Mouse (Mus musculus) stomach, embryonic 15.5 days (tissue): Measurements from ENCODE around the gene Dclk3. TPM values are rescaled to one million over a fixed set of nuclear protein-coding genes. Genes with fewer than 3 reads are reported as not detected.
A peak's percentile ranks its signal among the peaks of the same experiment; 100 is the strongest.

Experiments
- ATAC-seq: fragments of 200-750 bp; cut with Nextera tagmentation; 2 replicates; pipeline ENCODE4 v1.8.0; 2017; ENCODE audit warnings: low read depth, moderate number of reproducible peaks, moderate TSS enrichment; ENCODE audit not compliant: insufficient read depth, low FRiP score
- H3K27ac ChIP-seq: fragments of 300-500 bp; sonication (generic); 2 replicates; pipeline ENCODE4 v1.5.1; 2015; ENCODE audit warnings: mild to moderate bottlenecking, inconsistent platforms
- H3K27me3 ChIP-seq: fragments of 300-500 bp; sonication (generic); replicated peaks from 2 replicates; pipeline ENCODE4 v1.6.1; 2015; ENCODE audit warnings: inconsistent platforms
- H3K36me3 ChIP-seq: fragments of 300-500 bp; sonication (generic); 2 replicates; pipeline ENCODE4 v1.6.1; 2015; ENCODE audit warnings: inconsistent platforms
- H3K4me1 ChIP-seq: fragments of 300-500 bp; sonication (generic); 2 replicates; pipeline ENCODE4 v1.6.1; 2015; ENCODE audit warnings: inconsistent platforms
- H3K4me2 ChIP-seq: fragments of 300-500 bp; sonication (generic); 2 replicates; pipeline ENCODE4 v1.6.1; 2015; ENCODE audit warnings: mild to moderate bottlenecking, inconsistent platforms
- H3K4me3 ChIP-seq: fragments of 300-500 bp; sonication (generic); replicated peaks from 2 replicates; pipeline ENCODE4 v1.5.1; 2015; ENCODE audit warnings: inconsistent platforms
- H3K9ac ChIP-seq: fragments of 300-500 bp; sonication (generic); 2 replicates; pipeline ENCODE4 v1.6.1; 2015; ENCODE audit warnings: inconsistent platforms
- H3K9me3 ChIP-seq: fragments of 300-500 bp; sonication (generic); 2 replicates; pipeline ENCODE4 v1.6.1; 2016; ENCODE audit warnings: inconsistent platforms
- WGBS: fragments of 180-500 bp; shearing (Covaris S2); methylation state at CpG from one replicate; pipeline ENCODE4 v1.1.7; 2015; 5-methylcytosine and 5-hydroxymethylcytosine counted together
- polyA plus RNA-seq: library from polyadenylated mRNA; unstranded; fragments of >200 nt; fragmentation: Nextera tagmentation; extraction: Ambion mirVana; gene quantifications from 2 replicates; pipeline ENCODE4 v1.2.1, GENCODE M21; 2015

The Dclk3 gene
- polyA plus RNA-seq, 1 experiment from 2014 or later = 0.71 TPM

DNA sequence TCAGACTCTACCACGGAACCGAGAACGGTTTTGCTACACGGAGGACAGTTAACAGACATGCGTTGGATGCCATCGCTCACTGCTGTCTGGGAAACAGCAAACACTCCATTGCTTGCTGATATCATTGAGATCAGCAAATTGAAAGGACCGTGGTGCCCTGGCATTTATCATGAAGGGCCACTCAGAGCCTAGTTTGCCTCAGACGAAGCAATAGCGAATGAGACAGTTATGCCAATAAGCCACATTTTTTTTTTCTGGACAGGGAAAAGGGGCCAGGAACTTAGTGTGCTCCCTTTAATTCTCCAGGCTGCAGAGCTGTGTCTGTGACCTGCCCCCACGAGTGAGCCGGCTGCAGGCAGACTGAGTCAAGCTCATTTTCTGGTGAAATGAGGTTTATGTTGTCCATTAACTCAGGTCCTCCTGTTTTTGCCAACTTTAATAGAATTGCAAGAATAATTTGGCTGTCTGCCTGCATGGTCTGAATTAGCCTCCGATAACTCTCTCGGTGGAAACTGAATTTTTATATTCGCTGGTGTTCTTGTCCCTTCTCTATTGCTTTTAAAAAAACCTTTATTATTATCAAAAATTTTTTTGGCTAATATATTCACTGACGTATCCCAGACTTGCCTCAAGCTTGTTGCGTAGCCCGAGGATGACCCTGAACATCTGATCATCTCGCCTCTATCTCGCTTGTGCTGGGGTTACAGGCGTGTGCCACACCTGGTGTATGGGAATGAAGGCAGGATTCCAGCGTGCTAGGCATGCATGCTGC is 35.0 kb downstream of the Dclk3 start:
- ATAC-seq = no peak
- H3K4me1 ChIP-seq = no peaks in the 10 kb centered on the region
- no peaks in the 10 kb centered on the region for H3K9me3 ChIP-seq
- H3K4me2 ChIP-seq = no peak overlapping the region
- H3K27ac ChIP-seq = no peak overlapping the region
- WGBS = 66% methylated on average over 21 of the region's 21 CpGs
- no peak overlapping the region for H3K9ac ChIP-seq
- no peaks in the 10 kb centered on the region for H3K27me3 ChIP-seq
- no peak overlapping the region for H3K4me3 ChIP-seq
- no peaks in the 10 kb centered on the region for H3K36me3 ChIP-seq

DNA sequence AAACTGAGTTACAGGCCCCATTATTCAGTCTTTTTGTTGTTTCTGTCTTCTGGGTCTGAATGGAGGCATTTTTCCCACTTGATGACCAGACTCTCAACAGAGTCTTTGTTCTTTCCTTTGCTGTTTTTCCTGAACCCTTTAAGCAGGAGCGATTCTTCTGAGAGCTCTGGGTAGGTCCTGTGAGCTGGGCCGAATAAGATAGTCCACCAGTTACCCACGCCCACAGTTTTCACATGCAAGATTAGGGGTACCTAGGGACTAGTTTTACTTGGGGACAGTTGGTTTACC is 35.5 kb downstream of the Dclk3 start:
- Histone ChIP-seq H3K4me2 (no peak overlapping the region), H3K36me3 (no peaks in the 10 kb centered on the region), H3K4me1 (no peaks in the 10 kb centered on the region), H3K27me3 (no peaks in the 10 kb centered on the region), H3K4me3 (no peak overlapping the region), H3K27ac (no peak overlapping the region), H3K9me3 (no peaks in the 10 kb centered on the region), H3K9ac (no peak overlapping the region)
- no peak for ATAC-seq
- WGBS = 79% methylated on average over 3 of the region's 3 CpGs

GRCm38 (mm10) chr9:111475281-111475680 is 36.4 kb downstream of the Dclk3 start:
- no peaks in the 10 kb centered on the region for H3K36me3 ChIP-seq
- no peak for ATAC-seq

DNA sequence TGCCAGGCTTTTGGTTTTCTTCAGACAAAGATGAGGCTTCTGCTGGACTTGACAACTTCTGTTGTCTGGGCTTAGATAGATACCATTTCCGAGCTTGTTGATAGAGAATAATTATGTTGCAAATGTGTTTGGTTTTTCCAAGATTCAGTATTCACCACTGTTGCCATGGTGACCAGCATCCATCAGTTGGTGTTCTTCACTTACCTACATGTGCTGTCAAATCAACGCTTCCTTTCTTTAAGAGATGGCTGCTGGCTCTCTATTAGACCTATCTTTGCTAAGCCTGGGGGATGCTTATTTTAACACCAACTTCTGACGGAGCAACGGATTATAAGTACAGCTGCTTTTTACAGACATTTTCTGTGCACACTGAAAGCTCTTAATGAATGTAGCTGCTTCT is 37.1 kb downstream of the Dclk3 start:
- H3K9ac ChIP-seq = no peak overlapping the region
- 74% methylated on average over 4 of the region's 4 CpGs for WGBS

More at GRCm38 (mm10) chr9:111475281-111475680, 36.4 kb downstream of the Dclk3 start:
- no peak overlapping the region for H3K27ac ChIP-seq
- H3K27me3 ChIP-seq = no peaks in the 10 kb centered on the region
- no peaks in the 10 kb centered on the region for H3K4me1 ChIP-seq
- 79% methylated on average over 3 of the region's 3 CpGs for WGBS
- no peak overlapping the region for H3K9ac ChIP-seq
- H3K9me3 ChIP-seq = no peaks in the 10 kb centered on the region
- no peak overlapping the region for H3K4me2 ChIP-seq
- no peak overlapping the region for H3K4me3 ChIP-seq

DNA sequence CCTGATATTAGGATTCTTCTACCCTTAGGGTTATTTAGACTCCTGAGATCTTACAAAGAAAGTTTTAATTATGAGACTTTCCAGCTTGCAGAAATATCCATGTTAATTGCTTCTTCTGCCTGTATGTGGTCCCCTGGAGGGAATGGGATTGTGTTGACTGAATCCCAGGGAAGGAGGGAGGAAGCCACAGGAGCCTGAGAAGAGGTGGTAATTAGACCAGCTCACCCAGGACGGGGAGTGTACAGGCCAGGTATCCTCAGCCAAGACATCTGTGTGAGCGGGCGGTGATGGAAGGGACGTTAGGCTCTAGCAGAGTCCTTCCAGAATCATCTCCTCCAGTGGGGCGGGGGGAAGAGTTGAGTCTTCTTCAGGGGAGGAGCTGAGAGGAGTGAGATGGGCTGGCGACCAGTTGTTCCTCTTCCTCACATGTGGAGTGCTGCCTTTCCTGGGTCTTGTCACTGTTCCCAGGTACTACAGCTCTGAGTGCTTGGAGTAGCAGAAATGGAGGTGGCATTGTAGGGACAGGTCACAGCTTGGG is 37.7 kb downstream of the Dclk3 start:
- Histone ChIP-seq H3K4me3 (no peak overlapping the region), H3K4me2 (no peak overlapping the region), H3K4me1 (no peaks in the 10 kb centered on the region), H3K27me3 (no peaks in the 10 kb centered on the region), H3K36me3 (no peaks in the 10 kb centered on the region), H3K27ac (no peak overlapping the region), H3K9me3 (no peaks in the 10 kb centered on the region), H3K9ac (no peak overlapping the region)
- ATAC-seq = no peak
- 81% methylated on average over 6 of the region's 6 CpGs for WGBS

More for the DNA sequence above, 37.1 kb downstream of the Dclk3 start:
- no peak overlapping the region for H3K27ac ChIP-seq
- H3K4me1 ChIP-seq = no peaks in the 10 kb centered on the region
- H3K9me3 ChIP-seq = no peaks in the 10 kb centered on the region
- ATAC-seq = no peak
- no peak overlapping the region for H3K4me2 ChIP-seq
- H3K27me3 ChIP-seq = no peaks in the 10 kb centered on the region
- H3K4me3 ChIP-seq = no peak overlapping the region
- no peaks in the 10 kb centered on the region for H3K36me3 ChIP-seq

DNA sequence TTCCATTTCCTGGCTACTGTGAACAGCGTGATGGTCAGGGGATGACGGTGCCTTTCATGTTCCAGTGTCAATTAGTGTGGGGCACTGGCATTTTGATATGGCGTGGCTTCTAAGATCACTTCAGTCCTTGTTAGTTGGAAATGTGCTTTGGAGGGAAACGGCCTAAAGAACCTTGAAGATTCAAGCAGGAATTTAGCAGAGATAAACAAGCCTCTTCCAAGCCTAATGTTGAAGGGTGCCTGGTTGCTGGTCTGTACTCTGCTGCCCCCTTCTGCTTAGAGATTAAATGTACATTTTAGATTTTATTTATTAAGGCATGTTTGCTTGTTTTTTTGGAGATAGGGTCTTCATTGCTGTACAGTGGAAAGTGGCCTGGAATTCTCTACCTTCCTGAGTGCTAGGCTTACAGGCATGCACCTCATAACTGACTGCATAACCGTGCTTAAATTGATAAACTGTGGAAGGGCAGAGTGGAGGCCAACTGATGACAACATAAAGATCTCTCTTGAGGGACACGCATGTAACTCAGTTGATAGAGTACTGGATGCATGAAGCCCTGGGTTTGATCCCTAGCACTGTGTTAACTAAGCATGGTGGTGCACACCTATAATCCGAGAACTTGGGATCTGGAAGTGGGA is 40.1 kb downstream of the Dclk3 start:
- Histone ChIP-seq H3K9ac (no peak overlapping the region), H3K36me3 (no peaks in the 10 kb centered on the region), H3K4me1 (no peaks in the 10 kb centered on the region), H3K4me2 (no peak overlapping the region), H3K4me3 (no peak overlapping the region), H3K27ac (no peak overlapping the region), H3K9me3 (no peaks in the 10 kb centered on the region), H3K27me3 (no peaks in the 10 kb centered on the region)
- 51% methylated on average over 7 of the region's 7 CpGs for WGBS
- no peak for ATAC-seq

DNA sequence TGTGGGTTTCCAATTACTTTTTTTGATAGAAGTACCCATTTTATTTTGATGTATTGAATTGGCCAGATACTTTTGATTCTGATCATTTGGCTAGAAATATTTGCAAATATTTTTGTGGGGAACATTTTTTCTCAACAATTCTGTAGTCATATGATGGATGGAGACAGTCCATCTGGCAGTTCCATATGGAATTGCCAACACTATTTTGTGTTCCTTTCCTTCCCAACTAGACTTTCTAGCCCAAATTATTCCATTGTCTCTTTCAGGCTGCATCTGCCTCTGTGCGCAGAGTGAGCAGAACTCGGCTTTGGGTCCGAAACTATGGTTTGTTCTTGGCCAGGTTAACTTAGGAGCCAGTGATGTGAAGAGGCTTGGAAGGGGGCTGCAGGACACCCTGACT is 42.1 kb downstream of the Dclk3 start:
- no peak for ATAC-seq
- no peak overlapping the region for H3K4me2 ChIP-seq
- no peak overlapping the region for H3K4me3 ChIP-seq
- no peak overlapping the region for H3K9ac ChIP-seq
- no peaks in the 10 kb centered on the region for H3K36me3 ChIP-seq
- H3K27me3 ChIP-seq = no peaks in the 10 kb centered on the region
- 90% methylated on average over 3 of the region's 3 CpGs for WGBS
- no peak overlapping the region for H3K27ac ChIP-seq
- H3K4me1 ChIP-seq = no peaks in the 10 kb centered on the region
- H3K9me3 ChIP-seq = no peaks in the 10 kb centered on the region

DNA sequence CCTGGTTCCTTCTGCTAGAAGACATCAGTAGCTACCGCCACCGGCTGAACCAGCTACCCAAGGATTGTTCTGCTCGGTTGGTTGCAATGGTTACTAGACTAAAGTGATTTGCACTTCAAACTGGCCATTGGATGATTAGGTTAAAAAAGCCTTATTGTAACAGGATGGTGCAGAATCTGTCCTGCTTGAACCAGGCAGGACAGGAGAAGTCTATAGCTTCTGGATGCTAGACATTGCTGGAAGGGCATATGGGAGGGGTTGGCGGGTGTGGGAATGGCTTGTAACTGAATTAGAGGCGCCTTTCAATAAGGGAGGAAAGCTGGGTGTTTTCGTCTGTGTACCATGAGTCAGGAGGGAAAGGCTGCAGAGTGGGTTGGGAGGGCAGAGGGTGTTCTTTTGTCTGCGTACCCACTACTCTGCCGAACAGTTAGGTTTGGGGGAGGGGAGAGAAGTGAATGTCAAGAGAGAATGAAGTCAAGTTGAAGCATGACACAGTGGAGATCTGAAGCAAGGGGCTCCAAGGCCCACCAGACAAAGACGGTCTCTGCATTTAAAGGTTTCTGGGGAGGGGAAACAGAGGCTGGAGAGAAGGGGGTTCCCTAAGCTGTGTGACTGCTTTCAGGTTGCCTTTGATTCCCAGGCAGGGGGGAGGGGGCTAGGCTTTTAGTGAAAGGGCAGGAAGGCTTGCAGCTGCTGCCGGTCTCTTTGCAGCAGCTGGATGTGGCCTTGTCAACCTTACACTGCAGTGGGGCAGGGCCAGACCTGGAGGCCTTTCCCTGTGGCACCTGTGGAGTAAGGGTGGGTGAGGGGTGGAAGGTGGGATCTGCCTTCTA is 48.0 kb downstream of the Dclk3 start:
- WGBS = 54% methylated on average over 10 of the region's 10 CpGs
- Histone ChIP-seq H3K4me3 (no peak overlapping the region), H3K27me3 (no peaks in the 10 kb centered on the region), H3K27ac (no peak overlapping the region), H3K9ac (no peak overlapping the region), H3K9me3 (no peaks in the 10 kb centered on the region), H3K36me3 (no peaks in the 10 kb centered on the region), H3K4me1 (0 out of 2 replicates have a peak, but pooled peaks cover 3% of the 10 kb centered on the region), H3K4me2 (no peak overlapping the region)
- ATAC-seq = 0 out of 2 replicates have a peak, but pooled peaks have one; percentile 45

DNA sequence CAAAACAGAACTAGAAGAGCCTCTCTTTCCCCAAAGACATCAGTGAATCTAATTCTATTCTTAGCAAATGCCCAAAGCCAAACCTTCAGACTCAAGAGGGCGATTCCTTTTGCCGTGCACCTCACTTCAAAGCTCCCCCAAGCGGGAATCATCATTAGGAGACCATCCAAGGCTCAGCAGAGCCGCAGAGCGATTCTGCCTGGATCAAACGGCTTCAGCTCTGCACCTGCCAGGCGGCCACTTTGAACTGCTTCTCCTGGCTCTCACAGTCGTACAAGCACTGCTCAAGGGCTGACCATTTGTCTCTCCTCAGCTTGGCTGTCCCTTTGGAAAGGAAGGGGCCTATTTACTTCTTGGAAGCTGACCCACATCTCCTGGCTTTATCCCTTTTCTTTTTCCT is 51.7 kb downstream of the Dclk3 start:
- no peak overlapping the region for H3K9ac ChIP-seq
- H3K4me3 ChIP-seq = no peak overlapping the region
- H3K27me3 ChIP-seq = no peaks in the 10 kb centered on the region
- WGBS = 23% methylated on average over 8 of the region's 8 CpGs
- H3K4me2 ChIP-seq = no peak overlapping the region
- H3K36me3 ChIP-seq = no peaks in the 10 kb centered on the region
- 0 out of 2 replicates have a peak, but pooled peaks cover 3% of the 10 kb centered on the region for H3K4me1 ChIP-seq
- H3K27ac ChIP-seq = no peak overlapping the region
- no peaks in the 10 kb centered on the region for H3K9me3 ChIP-seq
- ATAC-seq = no peak

DNA sequence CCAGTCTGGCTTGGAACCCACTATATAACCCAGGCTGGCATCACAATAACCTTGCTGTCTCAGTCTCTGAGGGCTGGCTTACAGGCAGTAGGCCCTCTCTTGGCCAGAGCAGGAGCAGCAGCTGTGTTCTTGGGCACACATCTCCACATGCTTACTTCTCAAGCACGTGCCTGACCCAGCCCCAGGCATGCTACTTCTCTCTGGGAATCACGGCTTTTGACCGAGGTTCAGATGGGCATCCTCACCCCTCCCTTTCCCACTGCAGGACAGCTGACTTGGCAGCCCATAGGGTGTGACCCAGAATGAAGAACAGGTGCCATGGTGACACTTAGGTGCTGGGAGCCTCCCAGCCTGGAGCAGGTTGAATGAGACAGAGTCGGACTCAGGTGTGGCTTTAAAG is 52.4 kb downstream of the Dclk3 start:
- WGBS = 39% methylated on average over 4 of the region's 4 CpGs
- H3K4me3 ChIP-seq = no peak overlapping the region
- ATAC-seq = no peak
- no peaks in the 10 kb centered on the region for H3K36me3 ChIP-seq
- H3K4me2 ChIP-seq = no peak overlapping the region
- no peak overlapping the region for H3K27ac ChIP-seq
- no peaks in the 10 kb centered on the region for H3K9me3 ChIP-seq
- 0 out of 2 replicates have a peak, but pooled peaks cover 3% of the 10 kb centered on the region for H3K4me1 ChIP-seq
- H3K9ac ChIP-seq = no peak overlapping the region
- no peaks in the 10 kb centered on the region for H3K27me3 ChIP-seq

DNA sequence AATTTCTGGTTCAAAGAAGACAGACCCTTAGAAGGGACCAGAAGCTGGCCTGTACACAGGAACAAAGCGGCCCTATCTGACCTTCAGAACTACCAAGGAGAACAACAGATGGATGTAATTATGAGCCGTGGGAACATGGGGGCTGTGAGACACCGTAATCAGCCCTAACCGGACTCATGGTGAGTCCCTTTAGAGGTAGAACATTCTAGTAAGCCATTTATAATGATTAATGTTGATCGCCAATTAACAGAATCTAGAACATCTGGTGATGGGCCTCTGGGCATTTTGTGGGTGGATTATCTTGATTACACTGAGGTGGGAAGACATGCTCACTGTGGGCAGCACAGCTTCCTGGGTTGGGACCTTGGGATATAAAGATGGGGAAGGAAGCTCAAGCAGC is 54.6 kb downstream of the Dclk3 start:
- Histone ChIP-seq H3K4me1 (no peaks in the 10 kb centered on the region), H3K27ac (no peak overlapping the region), H3K4me3 (no peak overlapping the region), H3K27me3 (no peaks in the 10 kb centered on the region), H3K9me3 (no peaks in the 10 kb centered on the region), H3K9ac (no peak overlapping the region), H3K4me2 (no peak overlapping the region), H3K36me3 (no peaks in the 10 kb centered on the region)
- WGBS = 77% methylated on average over 5 of the region's 5 CpGs
- no peak for ATAC-seq

GRCm38 (mm10) chr9:111495561-111495960 is 56.7 kb downstream of the Dclk3 start:
- ATAC-seq = no peak
- H3K27me3 ChIP-seq = no peaks in the 10 kb centered on the region
- H3K4me3 ChIP-seq = no peak overlapping the region
- no peaks in the 10 kb centered on the region for H3K4me1 ChIP-seq
- H3K4me2 ChIP-seq = no peak overlapping the region
- WGBS = under 1% methylated on average over 5 of the region's 5 CpGs
- H3K27ac ChIP-seq = no peak overlapping the region
- H3K9me3 ChIP-seq = no peaks in the 10 kb centered on the region
- H3K36me3 ChIP-seq = no peaks in the 10 kb centered on the region
- no peak overlapping the region for H3K9ac ChIP-seq
